Mouse (Mus musculus) heart, postnatal 25 days (tissue): ENCODE data around the gene Zfp804a. TPM values are rescaled to one million over a fixed set of nuclear protein-coding genes. Genes with fewer than 3 reads are reported as not detected.

Experiments
- DNase-seq: peaks from one replicate; pipeline ENCODE4 v3.0.0; 2022; ENCODE audit warnings: low spot score
- intact Hi-C: fragments of 180-260 bp; cut with DNase I; formaldehyde crosslinking; loops from one replicate; pipeline ENCODE4 v1.15.1; 2025
- total RNA-seq, 2 experiments: library from RNA; stranded (reverse); gene quantifications; 2 replicates each; pipeline ENCODE4 v1.2.3; 2021

Zfp804a gene
- total RNA-seq, 2 experiments from 2014 or later: not detected

GRCm38 (mm10) chr2:82246902-82247522 is 194.0 kb downstream of the Zfp804a start:
- intact Hi-C loops: no loop called here
- no peak for DNase-seq

GRCm38 (mm10) chr2:82253382-82253781 is 200.4 kb downstream of the Zfp804a start:
- intact Hi-C loops: no loop called here
- no peak for DNase-seq

- DNase-seq: no peak
- intact Hi-C loops: no loop called here
Measured at GRCm38 (mm10) chr2:82282591-82283269, 229.7 kb downstream of the Zfp804a start.

GRCm38 (mm10) chr2:82294932-82295493 is 242.0 kb downstream of the Zfp804a start:
- intact Hi-C loops: no loop called here
- no peak for DNase-seq
